Mouse (Mus musculus) CH12.LX (cell line): ENCODE data around the gene Gatm.

ENCODE experiments used
- BHLHE40 ChIP-seq: IDR thresholded peaks from 2 replicates; pipeline ENCODE4 v1.6.1; 2011; ENCODE audit warnings: mild to moderate bottlenecking, low read depth, low read length, improper control_type of control experiment
- CHD1 ChIP-seq: IDR thresholded peaks from 2 replicates; pipeline ENCODE4 v1.6.1; 2012; ENCODE audit warnings: low read depth, low read length, improper control_type of control experiment, inconsistent platforms
- CTCF ChIP-seq, 2 experiments: IDR thresholded peaks in 1 of 2; conservative IDR thresholded peaks in 1 of 2; 2 replicates each; pipeline ENCODE4 v1.5.1; 2011 to 2012; ENCODE audit warnings: low read depth in 2 of 2, low read length in 2 of 2, improper control_type of control experiment in 1 of 2, inconsistent platforms in 1 of 2, mild to moderate bottlenecking in 1 of 2, moderate library complexity in 1 of 2
- EP300 ChIP-seq: IDR thresholded peaks from 2 replicates; pipeline ENCODE4 v1.6.1; 2011; ENCODE audit warnings: low read length, improper control_type of control experiment
- ETS1 ChIP-seq: conservative IDR thresholded peaks from 2 replicates; pipeline ENCODE4 v1.6.1; 2012; ENCODE audit warnings: low read depth, mild to moderate bottlenecking, inconsistent platforms, low read length, improper control_type of control experiment, moderate library complexity
- MAFK ChIP-seq: IDR thresholded peaks from 2 replicates; pipeline ENCODE4 v1.6.1; 2011; ENCODE audit warnings: low read length, improper control_type of control experiment; ENCODE audit not compliant: insufficient replicate concordance
- MEF2A ChIP-seq: IDR thresholded peaks from 2 replicates; pipeline ENCODE4 v1.6.1; 2014; ENCODE audit warnings: low read depth, mild to moderate bottlenecking, inconsistent platforms, low read length, improper control_type of control experiment, borderline replicate concordance
- POLR2A ChIP-seq: IDR thresholded peaks from 2 replicates; pipeline ENCODE4 v1.6.1; 2011; ENCODE audit warnings: low read depth, mild to moderate bottlenecking, improper control_type of control experiment, low read length
- POLR2AphosphoS2 ChIP-seq: IDR thresholded peaks from 2 replicates; pipeline ENCODE4 v1.6.1; 2011; ENCODE audit warnings: low read depth, low read length, improper control_type of control experiment
- SMC3 ChIP-seq: IDR thresholded peaks from 2 replicates; pipeline ENCODE4 v1.6.1; 2011; ENCODE audit warnings: low read depth, low read length, improper control_type of control experiment
- TCF12 ChIP-seq: IDR thresholded peaks from 2 replicates; pipeline ENCODE4 v1.6.1; 2014; ENCODE audit warnings: low read depth, mild to moderate bottlenecking, inconsistent platforms, low read length, improper control_type of control experiment
- USF1 ChIP-seq: IDR thresholded peaks from 2 replicates; pipeline ENCODE4 v1.6.1; 2014; ENCODE audit warnings: low read depth, mild to moderate bottlenecking, inconsistent platforms, low read length, improper control_type of control experiment
- ZC3H11A ChIP-seq: IDR thresholded peaks from 2 replicates; pipeline ENCODE4 v1.6.1; 2012; ENCODE audit warnings: low read depth, mild to moderate bottlenecking, inconsistent platforms, low read length, improper control_type of control experiment
- ZMIZ1 ChIP-seq: IDR thresholded peaks from 2 replicates; pipeline ENCODE4 v1.6.1; 2012; ENCODE audit warnings: low read depth, mild to moderate bottlenecking, inconsistent platforms, low read length, improper control_type of control experiment

DNA sequence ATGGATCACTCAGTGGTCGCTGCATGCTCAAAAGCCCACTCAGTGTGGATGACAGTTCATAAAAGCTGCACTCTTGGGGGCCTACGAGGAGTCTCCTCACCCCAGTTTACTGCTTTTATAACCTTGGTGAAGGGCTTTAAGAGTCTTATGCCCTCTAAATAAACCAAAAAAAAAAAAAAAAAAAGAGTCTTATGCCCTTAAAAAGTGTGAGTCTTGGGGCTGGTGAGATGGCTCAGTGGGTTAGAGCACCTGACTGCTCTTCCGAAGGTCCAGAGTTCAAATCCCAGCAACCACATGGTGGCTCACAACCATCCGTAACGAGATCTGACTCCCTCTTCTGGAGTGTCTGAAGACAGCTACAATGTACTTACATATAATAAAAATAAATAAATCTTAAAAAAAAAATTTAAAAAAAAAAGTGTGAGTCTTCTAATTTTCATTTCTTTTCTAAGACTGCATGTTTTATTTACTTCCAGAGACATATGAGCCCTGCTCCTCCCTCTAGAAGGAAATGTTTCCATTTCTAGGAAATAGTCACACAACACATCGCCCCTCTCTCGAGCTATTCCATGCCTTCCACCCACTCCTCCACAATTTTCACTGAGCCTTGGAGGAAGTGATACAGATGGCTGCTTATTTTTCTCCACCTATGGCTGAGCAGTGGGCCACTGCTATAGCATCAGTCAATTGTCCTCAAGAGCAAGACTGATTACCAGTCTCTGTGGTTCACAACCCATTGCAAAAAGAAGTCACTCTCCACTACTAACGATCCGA lies 10.4 kb upstream of the Gatm start:
- TF ChIP-seq CHD1 (no peak), SMC3 (no peak), CTCF (conservative IDR thresholded peaks at IDR 0.05 in 1 of 2, IDR thresholded peaks at IDR 0.05 in 1 of 2; ENCODE audit: low read depth in 2 of 2, low read length in 2 of 2) (no peak), EP300 (no peak), POLR2A (no peak), USF1 (no peak), BHLHE40 (no peak), MAFK (0 out of 2 replicates have a peak, but pooled peaks have one; percentile 9), TCF12 (no peak), POLR2AphosphoS2 (no peak), ZMIZ1 (no peak), ETS1 (no peak), MEF2A (no peak), ZC3H11A (no peak)
